Mouse (Mus musculus): Measurements from ENCODE around the gene Preb.

DNA sequence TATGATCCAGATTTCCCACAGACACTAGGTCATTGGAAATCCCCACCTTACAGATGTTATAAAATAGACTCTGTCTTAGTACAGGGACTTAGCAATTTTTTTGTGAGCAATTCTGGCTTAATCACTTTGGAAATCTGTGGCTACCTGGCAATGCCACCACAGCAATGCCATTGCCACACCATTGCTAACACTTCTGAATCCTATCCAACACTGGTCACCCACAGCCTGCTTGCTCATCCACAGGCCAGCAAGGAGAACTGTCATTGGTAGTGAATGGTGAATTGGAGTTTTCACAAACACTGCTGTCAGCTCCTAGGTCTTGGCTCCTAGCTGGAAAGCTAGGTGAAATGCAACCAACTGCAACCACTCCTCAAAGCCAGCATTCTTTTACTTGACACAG lies 49.7 kb downstream of the Preb start:
- no peak for TF ChIP-seq ZC3H11A (IDR thresholded peaks at IDR 0.05; ENCODE audit: borderline replicate concordance, low read depth, low read length)
- no peak for TF ChIP-seq HCFC1 (IDR thresholded peaks at IDR 0.05; ENCODE audit: borderline replicate concordance, insufficient read depth, low read length)

Measured in ES-E14 (cell line).